Mouse (Mus musculus) ovary, postnatal 36 days (tissue): Measurements from ENCODE around the gene Masp1.

Experiments
- DNase-seq: peaks from one replicate; pipeline ENCODE4 v3.0.0; 2022; ENCODE audit warnings: low spot score, mixed read lengths

Masp1 gene

GRCm38 (mm10) chr16:23458906-23459588 lies 61.6 kb downstream of the Masp1 start:
- no peak for DNase-seq

- no peak for DNase-seq
Observed at GRCm38 (mm10) chr16:23457338-23457737, 63.3 kb downstream of the Masp1 start.

GRCm38 (mm10) chr16:23456534-23456933 lies 64.1 kb downstream of the Masp1 start:
- no peak for DNase-seq

GRCm38 (mm10) chr16:23454376-23454775 lies 66.2 kb downstream of the Masp1 start:
- no peak for DNase-seq

- peak; percentile 42 for DNase-seq
Observed at GRCm38 (mm10) chr16:23452476-23452875, 68.1 kb downstream of the Masp1 start.

- DNase-seq = no peak
Observed at GRCm38 (mm10) chr16:23450816-23451215, 69.8 kb downstream of the Masp1 start.

GRCm38 (mm10) chr16:23449946-23450345 lies 70.7 kb downstream of the Masp1 start:
- no peak for DNase-seq

- DNase-seq = no peak
Observed at GRCm38 (mm10) chr16:23444231-23444630, 76.4 kb downstream of the Masp1 start.

- DNase-seq = no peak
Observed at GRCm38 (mm10) chr16:23437404-23438166, 83.0 kb downstream of the Masp1 start.

GRCm38 (mm10) chr16:23429991-23430390 lies 90.6 kb downstream of the Masp1 start:
- no peak for DNase-seq

- no peak for DNase-seq
Observed at GRCm38 (mm10) chr16:23428647-23429319, 91.8 kb downstream of the Masp1 start, which contains the start of gene Rtp1. Gene Rtp1 (plus strand): TSS chr16:23429133.

GRCm38 (mm10) chr16:23427701-23428100 lies 92.9 kb downstream of the Masp1 start:
- no peak for DNase-seq

GRCm38 (mm10) chr16:23423825-23424224 lies 96.8 kb downstream of the Masp1 start:
- no peak for DNase-seq

GRCm38 (mm10) chr16:23419565-23420085 lies 101.0 kb downstream of the Masp1 start:
- DNase-seq = no peak

GRCm38 (mm10) chr16:23417456-23418240 lies 103.0 kb downstream of the Masp1 start:
- no peak for DNase-seq

- DNase-seq = no peak
Observed at GRCm38 (mm10) chr16:23416657-23417293, 103.8 kb downstream of the Masp1 start.

- no peak for DNase-seq
Observed at GRCm38 (mm10) chr16:23416261-23416656, 104.4 kb downstream of the Masp1 start.

GRCm38 (mm10) chr16:23412930-23413329 lies 107.7 kb downstream of the Masp1 start:
- no peak for DNase-seq

- DNase-seq = peak; percentile 69
Observed at GRCm38 (mm10) chr16:23403008-23403755, 117.4 kb downstream of the Masp1 start.

- no peak for DNase-seq
Observed at GRCm38 (mm10) chr16:23401959-23402358, 118.7 kb downstream of the Masp1 start.

GRCm38 (mm10) chr16:23401463-23401862 lies 119.2 kb downstream of the Masp1 start:
- peak; percentile 13 for DNase-seq
